Mouse (Mus musculus): ENCODE results near the gene Pld1. TPM values are rescaled to one million over a fixed set of nuclear protein-coding genes. Genes with fewer than 3 reads are reported as not detected.

The Pld1 gene
- polyA plus RNA-seq, 1 experiment from 2014 or later, result 3.8 TPM

DNA sequence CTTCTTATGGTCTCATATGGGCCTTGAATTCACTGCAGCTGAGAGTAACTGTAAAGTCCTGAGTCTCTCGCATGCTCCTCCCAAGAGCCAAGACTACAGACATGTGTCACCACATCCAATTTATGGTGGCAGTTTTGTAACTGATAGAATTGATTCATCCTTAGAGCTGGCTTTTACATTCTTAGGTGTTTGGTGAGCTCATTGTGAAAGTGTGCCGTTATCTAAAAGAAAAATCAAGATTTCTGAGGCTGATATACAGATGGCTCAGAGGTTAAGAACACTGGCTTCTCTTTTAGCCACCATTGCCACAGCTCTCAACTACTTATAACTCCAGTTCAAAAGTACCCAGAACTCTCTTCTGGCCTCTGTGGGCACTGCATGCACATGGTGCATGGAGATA, 12.2 kb downstream of the Pld1 start:
- Histone ChIP-seq H3K27me3 (replicated peaks) (no peaks in the 10 kb centered on the region), H3K36me3 (replicated peaks) (no peaks in the 10 kb centered on the region), H3K9ac (no peak overlapping the region), H3K4me1 (no peaks in the 10 kb centered on the region), H3K4me3 (no peak overlapping the region), H3K4me2 (no peak overlapping the region), H3K27ac (no peak overlapping the region), H3K9me3 (no peaks in the 10 kb centered on the region)
- WGBS, result 95% methylated on average over 2 of the region's 2 CpGs
- no peak for ATAC-seq (replicated peaks)

DNA sequence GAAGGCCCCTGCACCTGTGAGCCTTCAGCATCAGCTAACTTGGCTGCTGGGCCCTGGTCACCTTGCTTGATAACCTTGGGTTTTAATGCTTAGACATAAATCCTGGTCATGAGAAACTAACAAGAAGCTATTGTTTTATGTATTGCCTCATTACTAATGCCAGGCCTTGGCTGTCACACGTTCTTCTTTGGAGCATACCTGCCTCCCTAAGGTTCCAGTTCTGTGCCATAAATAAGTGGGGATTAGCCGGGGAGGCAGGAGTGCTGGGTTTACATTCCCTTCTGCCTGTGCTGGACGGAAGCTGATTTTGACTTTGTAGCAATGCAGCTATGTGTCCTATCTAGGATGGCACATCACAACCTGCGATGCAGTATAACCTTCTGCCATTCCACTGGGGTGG, 13.2 kb downstream of the Pld1 start:
- Histone ChIP-seq H3K4me1 (no peaks in the 10 kb centered on the region), H3K27ac (no peak overlapping the region), H3K4me2 (no peak overlapping the region), H3K9me3 (no peaks in the 10 kb centered on the region), H3K9ac (no peak overlapping the region), H3K36me3 (replicated peaks) (no peaks in the 10 kb centered on the region), H3K27me3 (replicated peaks) (no peaks in the 10 kb centered on the region), H3K4me3 (no peak overlapping the region)
- WGBS, result 86% methylated on average over 4 of the region's 4 CpGs
- no peak for ATAC-seq (replicated peaks)

DNA sequence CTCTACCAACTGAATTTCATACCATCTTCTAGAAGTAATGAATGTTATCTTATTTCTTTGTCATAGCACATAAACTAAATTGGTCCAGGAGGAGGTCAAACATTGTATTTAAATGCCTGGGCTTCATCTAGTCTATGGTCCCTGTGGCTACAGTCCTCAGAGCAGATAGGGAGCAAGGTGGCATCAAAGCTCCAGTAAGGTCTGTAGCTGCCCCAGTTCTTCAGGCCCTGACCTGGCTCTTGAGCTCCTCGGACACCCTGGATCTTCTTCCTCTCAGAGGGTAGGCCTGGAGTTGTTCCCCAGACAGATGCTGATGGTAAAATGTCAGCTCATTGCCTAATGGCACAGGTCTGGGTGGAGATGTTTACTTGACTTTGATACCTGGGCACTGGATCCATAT, 17.5 kb downstream of the Pld1 start:
- Histone ChIP-seq H3K4me1 (no peaks in the 10 kb centered on the region), H3K27ac (no peak overlapping the region), H3K4me3 (no peak overlapping the region), H3K36me3 (replicated peaks) (no peaks in the 10 kb centered on the region), H3K9ac (no peak overlapping the region), H3K27me3 (replicated peaks) (no peaks in the 10 kb centered on the region), H3K9me3 (no peaks in the 10 kb centered on the region), H3K4me2 (no peak overlapping the region)
- WGBS, result 100% methylated on average over 1 of the region's 1 CpGs
- ATAC-seq (replicated peaks), result no peak

DNA sequence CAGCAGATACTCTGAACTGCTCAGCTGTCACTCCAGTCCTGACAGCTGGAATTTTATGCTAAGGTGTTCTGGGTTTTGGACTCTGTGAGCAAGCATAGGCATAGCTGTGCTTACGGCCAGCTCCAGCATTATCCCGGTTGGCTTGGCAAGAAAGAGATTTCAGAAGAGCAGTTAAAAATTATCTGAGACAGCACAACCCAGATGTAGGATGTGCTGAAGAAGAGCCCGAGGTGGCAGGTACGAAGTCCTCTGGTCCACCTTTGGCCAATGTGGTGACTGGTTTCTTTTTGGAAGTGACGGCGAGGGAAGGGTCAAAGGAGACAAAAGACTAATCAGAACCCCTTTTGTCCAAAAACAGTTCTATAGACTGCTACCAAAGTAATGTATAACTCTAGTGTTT, 20.7 kb downstream of the Pld1 start:
- H3K4me2 ChIP-seq, result no peak overlapping the region
- no peaks in the 10 kb centered on the region for H3K4me1 ChIP-seq
- no peaks in the 10 kb centered on the region for H3K9me3 ChIP-seq
- no peaks in the 10 kb centered on the region for H3K36me3 ChIP-seq (replicated peaks)
- H3K27me3 ChIP-seq (replicated peaks), result no peaks in the 10 kb centered on the region
- no peak overlapping the region for H3K27ac ChIP-seq
- no peak for ATAC-seq (replicated peaks)
- 85% methylated on average over 6 of the region's 6 CpGs for WGBS
- no peak overlapping the region for H3K4me3 ChIP-seq
- no peak overlapping the region for H3K9ac ChIP-seq

DNA sequence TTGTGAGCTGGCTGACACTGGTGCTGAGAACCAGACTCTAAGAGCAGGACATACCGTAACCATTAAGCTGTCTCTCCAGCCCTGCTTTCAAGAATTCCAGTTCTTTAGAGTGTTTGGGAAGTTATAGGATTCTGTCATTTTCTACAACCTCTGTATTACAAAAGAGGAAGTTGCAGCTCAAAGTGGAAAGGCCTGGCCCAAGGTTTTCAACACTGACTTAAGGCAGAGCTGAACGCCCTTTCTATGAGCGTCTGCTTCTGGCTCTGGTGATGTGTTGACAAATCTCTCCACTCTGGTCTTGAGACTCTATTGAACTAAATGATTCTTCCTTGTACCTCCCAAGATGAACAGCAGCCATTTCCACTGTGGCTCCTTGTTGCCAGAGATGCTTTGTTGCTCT, 22.7 kb downstream of the Pld1 start:
- no peak overlapping the region for H3K27ac ChIP-seq
- no peak overlapping the region for H3K4me3 ChIP-seq
- no peaks in the 10 kb centered on the region for H3K4me1 ChIP-seq
- no peaks in the 10 kb centered on the region for H3K9me3 ChIP-seq
- no peak for ATAC-seq (replicated peaks)
- H3K4me2 ChIP-seq, result no peak overlapping the region
- 87% methylated on average over 3 of the region's 3 CpGs for WGBS
- H3K27me3 ChIP-seq (replicated peaks), result no peaks in the 10 kb centered on the region
- no peak overlapping the region for H3K9ac ChIP-seq
- H3K36me3 ChIP-seq (replicated peaks), result no peaks in the 10 kb centered on the region

DNA sequence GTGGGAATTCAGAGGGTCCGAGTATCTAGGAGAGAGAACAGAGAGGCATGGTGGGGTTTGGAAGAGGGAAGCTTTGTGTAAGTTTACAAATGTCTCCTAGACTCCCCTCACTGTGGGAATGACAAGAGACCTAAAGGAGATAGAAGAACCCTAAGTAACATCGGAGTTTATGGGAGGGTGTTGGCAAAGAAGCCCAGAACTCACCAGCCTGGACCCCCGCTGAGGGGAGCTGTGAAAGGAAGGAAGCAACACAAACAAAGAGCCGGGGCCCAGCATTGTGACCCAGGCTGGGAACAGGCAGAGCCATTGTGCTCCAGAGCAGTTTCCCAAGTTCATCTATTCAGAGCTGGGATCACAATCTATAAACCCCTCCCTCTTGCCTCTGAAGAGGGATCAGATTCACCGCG, 25.3 kb downstream of the Pld1 start:
- Histone ChIP-seq H3K36me3 (replicated peaks) (no peaks in the 10 kb centered on the region), H3K4me1 (no peaks in the 10 kb centered on the region), H3K9me3 (no peaks in the 10 kb centered on the region), H3K27ac (no peak overlapping the region), H3K27me3 (replicated peaks) (no peaks in the 10 kb centered on the region), H3K4me2 (no peak overlapping the region), H3K4me3 (no peak overlapping the region), H3K9ac (no peak overlapping the region)
- no peak; the same call in 1 of the 2 replicates for ATAC-seq (replicated peaks)
- 11% methylated on average over 6 of the region's 6 CpGs for WGBS

DNA sequence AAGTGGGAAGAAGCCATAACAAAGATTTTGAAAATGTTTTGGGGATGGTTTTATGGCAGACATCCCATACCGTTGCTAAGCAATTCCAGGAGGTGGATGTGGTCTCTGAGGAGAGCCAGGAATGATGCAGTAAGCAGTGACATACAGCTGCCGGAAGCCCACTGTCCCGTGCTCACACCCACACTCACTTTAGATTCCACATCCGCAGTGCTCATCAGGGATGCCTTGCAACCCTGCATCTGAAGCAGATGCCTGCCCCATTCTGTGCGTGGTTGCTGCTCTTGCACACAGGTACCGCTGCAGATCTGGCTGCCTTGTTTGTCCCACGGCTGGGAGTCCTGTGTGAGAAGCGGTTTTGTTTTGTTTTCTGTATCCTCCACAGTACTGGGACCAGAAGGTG, 30.2 kb downstream of the Pld1 start:
- no peak overlapping the region for H3K4me2 ChIP-seq
- WGBS, result 79% methylated on average over 8 of the region's 8 CpGs
- no peaks in the 10 kb centered on the region for H3K36me3 ChIP-seq (replicated peaks)
- no peak overlapping the region for H3K4me3 ChIP-seq
- H3K27ac ChIP-seq, result no peak overlapping the region
- no peaks in the 10 kb centered on the region for H3K4me1 ChIP-seq
- H3K27me3 ChIP-seq (replicated peaks), result no peaks in the 10 kb centered on the region
- H3K9me3 ChIP-seq, result no peaks in the 10 kb centered on the region
- ATAC-seq (replicated peaks), result no peak
- no peak overlapping the region for H3K9ac ChIP-seq

DNA sequence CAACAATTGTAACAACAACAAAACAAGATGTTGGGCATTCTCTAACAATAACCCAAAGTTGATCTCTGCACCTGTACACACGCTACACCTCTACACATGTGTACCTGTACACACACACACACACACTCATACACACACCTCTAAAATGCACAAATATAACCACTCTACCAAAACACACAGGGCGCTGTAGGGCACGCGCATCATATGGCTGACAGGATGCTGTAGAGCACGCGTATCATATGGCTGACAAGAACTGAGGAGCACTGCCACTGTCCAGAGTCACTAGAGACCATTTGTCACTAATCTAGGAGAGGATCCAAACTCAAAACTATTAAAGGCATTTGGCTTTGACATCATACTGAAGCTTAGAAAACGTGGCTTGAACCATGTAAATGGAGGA, 35.4 kb downstream of the Pld1 start:
- H3K27ac ChIP-seq, result no peak overlapping the region
- WGBS, result 93% methylated on average over 7 of the region's 7 CpGs

DNA sequence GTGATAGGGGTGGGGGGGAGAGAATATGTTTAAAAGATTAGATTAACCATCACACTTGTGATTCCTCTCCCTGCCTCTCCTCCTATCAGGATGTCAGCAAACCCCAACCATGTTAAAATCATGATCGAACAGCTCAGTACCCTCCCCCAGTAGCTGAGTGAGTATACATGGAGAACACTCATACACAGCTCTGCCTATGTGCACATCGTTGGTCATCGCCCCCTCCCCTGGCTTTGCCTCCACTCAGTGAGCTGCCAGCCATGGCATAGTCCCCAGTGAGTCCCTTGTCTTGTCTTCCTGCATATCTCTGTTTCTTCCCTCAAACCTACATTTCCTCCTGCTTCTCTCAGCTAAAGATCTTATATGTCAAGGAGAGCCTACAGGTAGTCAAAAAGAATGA, 36.5 kb downstream of the Pld1 start:
- H3K4me1 ChIP-seq, result no peaks in the 10 kb centered on the region

More for the DNA sequence above, 35.4 kb downstream of the Pld1 start:
- no peaks in the 10 kb centered on the region for H3K36me3 ChIP-seq (replicated peaks)
- H3K27me3 ChIP-seq (replicated peaks), result no peaks in the 10 kb centered on the region
- no peak for ATAC-seq (replicated peaks)
- H3K4me1 ChIP-seq, result no peaks in the 10 kb centered on the region
- H3K9ac ChIP-seq, result no peak overlapping the region
- H3K4me3 ChIP-seq, result no peak overlapping the region
- no peak overlapping the region for H3K4me2 ChIP-seq
- H3K9me3 ChIP-seq, result no peaks in the 10 kb centered on the region

DNA sequence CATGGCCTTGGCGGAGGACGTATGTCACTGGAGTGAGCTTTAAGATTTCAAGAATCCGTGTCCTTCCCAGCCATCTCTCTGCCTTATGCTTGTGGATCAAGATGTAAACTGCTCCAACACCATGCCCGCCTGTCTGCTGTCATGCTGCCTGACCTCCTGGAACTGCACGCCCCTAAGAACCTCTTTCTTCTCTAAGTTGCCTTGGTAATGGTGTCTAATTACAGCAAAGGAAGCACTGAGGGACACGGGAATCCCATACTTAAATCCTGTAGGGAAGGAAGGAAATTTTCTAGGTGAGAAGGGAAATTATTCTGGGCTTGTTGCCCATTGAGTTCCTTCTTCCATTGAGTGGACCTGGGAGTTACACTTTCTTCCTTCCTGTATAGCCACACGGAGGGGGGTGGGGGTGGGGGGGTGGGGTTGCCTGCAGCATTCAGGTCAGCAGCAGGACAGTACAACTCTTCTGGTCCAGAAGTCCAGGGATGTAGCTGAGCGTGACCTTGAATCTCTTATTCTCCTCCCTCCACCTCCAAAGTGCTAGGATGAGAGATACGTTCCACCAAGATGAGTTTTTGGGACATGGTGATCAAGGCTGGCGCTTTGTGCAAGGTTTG, 38.5 kb downstream of the Pld1 start:
- 73% methylated on average over 10 of the region's 10 CpGs for WGBS
- no peak for ATAC-seq (replicated peaks)
- H3K9ac ChIP-seq, result no peak overlapping the region

More for the DNA sequence above, 36.5 kb downstream of the Pld1 start:
- Histone ChIP-seq H3K9ac (no peak overlapping the region), H3K4me2 (no peak overlapping the region), H3K36me3 (replicated peaks) (no peaks in the 10 kb centered on the region), H3K27me3 (replicated peaks) (no peaks in the 10 kb centered on the region), H3K9me3 (no peaks in the 10 kb centered on the region), H3K4me3 (no peak overlapping the region), H3K27ac (no peak overlapping the region)
- no peak for ATAC-seq (replicated peaks)
- WGBS, result 97% methylated on average over 3 of the region's 3 CpGs

DNA sequence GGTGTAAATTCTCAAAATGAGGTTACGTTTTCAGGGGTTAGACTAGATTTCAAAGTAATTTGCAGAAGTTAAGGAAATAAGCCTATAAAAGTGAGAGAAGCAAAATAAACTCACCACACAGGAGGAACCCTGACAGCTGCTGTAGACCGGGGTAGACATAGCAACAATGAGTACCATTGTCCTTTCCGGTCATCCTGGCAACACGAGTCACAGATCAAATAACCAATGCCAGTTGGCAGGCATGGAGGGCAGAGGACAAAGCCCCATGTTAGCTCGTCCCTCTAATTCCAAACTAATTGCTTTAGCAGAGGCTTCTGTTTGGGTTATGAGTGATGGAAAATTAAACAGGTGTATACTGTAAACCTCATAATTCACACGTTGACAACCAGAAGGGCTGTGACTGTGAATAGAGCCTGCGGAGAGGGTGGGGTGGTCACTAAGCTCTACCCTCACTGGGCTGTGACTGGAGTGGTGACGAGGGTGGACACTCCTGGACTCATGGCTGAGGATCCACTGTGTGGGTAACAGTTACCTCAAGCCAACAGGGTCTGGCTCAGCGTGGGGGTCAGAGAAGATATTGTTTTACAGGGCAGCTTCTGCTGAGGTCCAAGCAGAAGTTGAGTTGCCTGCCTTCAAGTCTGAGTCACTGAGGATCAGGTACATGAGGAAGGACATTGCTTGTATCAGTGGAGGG, 39.7 kb downstream of the Pld1 start:
- no peaks in the 10 kb centered on the region for H3K4me1 ChIP-seq
- H3K27ac ChIP-seq, result no peak overlapping the region
- H3K9ac ChIP-seq, result no peak overlapping the region
- H3K9me3 ChIP-seq, result no peaks in the 10 kb centered on the region
- no peaks in the 10 kb centered on the region for H3K27me3 ChIP-seq (replicated peaks)
- H3K4me3 ChIP-seq, result no peak overlapping the region
- no peak for ATAC-seq (replicated peaks)
- no peak overlapping the region for H3K4me2 ChIP-seq
- no peaks in the 10 kb centered on the region for H3K36me3 ChIP-seq (replicated peaks)
- 49% methylated on average over 9 of the region's 9 CpGs for WGBS

More for the DNA sequence above, 38.5 kb downstream of the Pld1 start:
- Histone ChIP-seq H3K4me3 (no peak overlapping the region), H3K27ac (no peak overlapping the region), H3K9me3 (no peaks in the 10 kb centered on the region), H3K4me1 (no peaks in the 10 kb centered on the region), H3K4me2 (no peak overlapping the region), H3K36me3 (replicated peaks) (no peaks in the 10 kb centered on the region), H3K27me3 (replicated peaks) (no peaks in the 10 kb centered on the region)

DNA sequence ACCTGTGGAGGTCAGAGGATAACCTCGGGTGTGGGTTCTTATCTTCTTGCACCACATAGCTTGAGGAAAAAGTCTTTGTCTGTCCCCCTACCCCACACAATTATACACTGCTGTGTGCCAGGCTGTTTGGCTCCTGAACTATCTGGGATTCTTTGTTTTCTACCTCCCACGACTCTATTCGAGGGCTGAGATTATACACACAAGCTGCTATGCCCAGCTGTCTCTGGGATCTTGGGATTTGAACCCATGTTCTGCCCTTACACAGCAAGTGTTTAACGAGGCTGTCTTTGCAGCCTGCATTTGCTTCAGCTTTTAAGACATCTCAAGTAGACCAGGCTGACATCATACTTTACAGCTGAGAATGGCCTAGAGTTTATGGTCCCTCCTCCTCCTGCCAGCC, 43.1 kb downstream of the Pld1 start:
- 0 out of 2 replicates have a peak, but pooled peaks have one; percentile 10 for ATAC-seq (replicated peaks)
- Histone ChIP-seq H3K9me3 (no peaks in the 10 kb centered on the region), H3K9ac (no peak overlapping the region), H3K36me3 (replicated peaks) (no peaks in the 10 kb centered on the region), H3K4me1 (peaks cover 14% of the 10 kb centered on the region), H3K4me3 (no peak overlapping the region), H3K27ac (no peak overlapping the region), H3K27me3 (replicated peaks) (no peaks in the 10 kb centered on the region), H3K4me2 (no peak overlapping the region)
- WGBS, result 43% methylated on average over 4 of the region's 4 CpGs

DNA sequence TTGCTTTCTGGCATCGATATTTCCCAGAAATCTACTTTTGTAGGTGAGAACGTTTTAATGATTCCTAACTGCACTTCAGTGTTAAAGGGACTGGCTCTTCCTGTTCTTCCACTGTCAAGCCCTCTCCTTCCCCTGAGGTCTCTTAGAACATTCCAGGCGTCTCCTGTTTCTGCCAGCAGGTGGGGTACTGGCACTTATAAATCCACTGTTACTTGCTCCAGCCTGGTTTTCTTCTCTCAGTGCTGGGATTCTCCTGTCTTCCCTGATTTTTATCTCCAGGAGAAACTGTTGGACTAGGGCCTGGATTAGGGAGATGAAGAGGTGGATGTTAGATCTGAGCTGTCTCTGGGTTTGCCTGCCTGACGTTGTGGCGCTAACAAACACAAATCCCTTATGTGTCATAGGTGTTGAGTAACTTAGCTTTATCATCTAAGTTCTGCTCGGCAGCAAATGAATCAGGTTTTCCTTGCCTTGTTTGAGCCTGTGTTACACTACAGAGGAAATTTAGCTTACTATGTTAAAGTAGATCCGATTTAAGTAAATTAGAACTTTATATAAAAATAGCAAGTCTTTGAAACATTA, 44.0 kb downstream of the Pld1 start:
- Histone ChIP-seq H3K9me3 (no peaks in the 10 kb centered on the region), H3K27me3 (replicated peaks) (no peaks in the 10 kb centered on the region), H3K9ac (no peak overlapping the region), H3K36me3 (replicated peaks) (no peaks in the 10 kb centered on the region), H3K27ac (no peak overlapping the region), H3K4me1 (peaks cover 14% of the 10 kb centered on the region), H3K4me2 (no peak overlapping the region), H3K4me3 (no peak overlapping the region)
- WGBS, result 46% methylated on average over 7 of the region's 7 CpGs
- ATAC-seq (replicated peaks), result peak; percentile 60
